Mouse (Mus musculus) thymus, adult 2 months (tissue): ENCODE data around the gene Shroom1. TPM values are rescaled to one million over a fixed set of nuclear protein-coding genes. Genes with fewer than 3 reads are reported as not detected.

Source experiments
- DNase-seq: peaks from one replicate; pipeline ENCODE4 v3.0.0; 2021
- H3K27ac ChIP-seq: fragments of 200-500 bp; 2 replicates; pipeline ENCODE4 v1.5.1; 2012; ENCODE audit warnings: low read length, control low read depth; ENCODE audit not compliant: control insufficient read depth, insufficient read depth
- H3K27me3 ChIP-seq: fragments of 200-500 bp; 2 replicates; pipeline ENCODE4 v1.6.1; 2012; ENCODE audit warnings: mild to moderate bottlenecking, low read length, moderate library complexity, mixed read lengths; ENCODE audit not compliant: control insufficient read depth, insufficient read depth
- H3K36me3 ChIP-seq: fragments of 200-500 bp; 2 replicates; pipeline ENCODE4 v1.6.1; 2012; ENCODE audit warnings: mild to moderate bottlenecking, low read length, moderate library complexity; ENCODE audit not compliant: control insufficient read depth, insufficient read depth
- H3K4me1 ChIP-seq: fragments of 200-500 bp; replicated peaks from 2 replicates; pipeline ENCODE4 v1.6.1; 2012; ENCODE audit warnings: low read length; ENCODE audit not compliant: control insufficient read depth, insufficient read depth
- H3K4me3 ChIP-seq: fragments of 200-500 bp; 2 replicates; pipeline ENCODE4 v1.5.1; 2012; ENCODE audit warnings: mild to moderate bottlenecking, low read length, control low read depth, moderate library complexity; ENCODE audit not compliant: control insufficient read depth, insufficient read depth
- CTCF ChIP-seq: fragments of 200-500 bp; IDR thresholded peaks from 2 replicates; pipeline ENCODE4 v1.5.1; 2012; ENCODE audit warnings: mild to moderate bottlenecking, control low read depth, low read length, moderate library complexity, borderline replicate concordance; ENCODE audit not compliant: control insufficient read depth, poor library complexity, insufficient read depth; ENCODE audit errors: extremely low read depth
- POLR2A ChIP-seq: fragments of 200-500 bp; IDR thresholded peaks from 2 replicates; pipeline ENCODE4 v1.6.1; 2012; ENCODE audit warnings: mild to moderate bottlenecking, low read length, control low read depth, moderate library complexity; ENCODE audit not compliant: control insufficient read depth, poor library complexity, insufficient read depth; ENCODE audit errors: extremely low read depth
- WGBS: fragments of 180-500 bp; shearing (Covaris S2); methylation state at CpG from one replicate; pipeline ENCODE4 v1.1.7; 2018; 5-methylcytosine and 5-hydroxymethylcytosine counted together
- polyA plus RNA-seq: library from polyadenylated mRNA; depleted of rRNA; stranded (reverse); fragments of >200 nt; gene quantifications from 2 replicates; pipeline ENCODE4 v1.2.3, GENCODE M21; 2012

Shroom1 gene
- polyA plus RNA-seq, 1 experiment = 0.70 TPM

DNA sequence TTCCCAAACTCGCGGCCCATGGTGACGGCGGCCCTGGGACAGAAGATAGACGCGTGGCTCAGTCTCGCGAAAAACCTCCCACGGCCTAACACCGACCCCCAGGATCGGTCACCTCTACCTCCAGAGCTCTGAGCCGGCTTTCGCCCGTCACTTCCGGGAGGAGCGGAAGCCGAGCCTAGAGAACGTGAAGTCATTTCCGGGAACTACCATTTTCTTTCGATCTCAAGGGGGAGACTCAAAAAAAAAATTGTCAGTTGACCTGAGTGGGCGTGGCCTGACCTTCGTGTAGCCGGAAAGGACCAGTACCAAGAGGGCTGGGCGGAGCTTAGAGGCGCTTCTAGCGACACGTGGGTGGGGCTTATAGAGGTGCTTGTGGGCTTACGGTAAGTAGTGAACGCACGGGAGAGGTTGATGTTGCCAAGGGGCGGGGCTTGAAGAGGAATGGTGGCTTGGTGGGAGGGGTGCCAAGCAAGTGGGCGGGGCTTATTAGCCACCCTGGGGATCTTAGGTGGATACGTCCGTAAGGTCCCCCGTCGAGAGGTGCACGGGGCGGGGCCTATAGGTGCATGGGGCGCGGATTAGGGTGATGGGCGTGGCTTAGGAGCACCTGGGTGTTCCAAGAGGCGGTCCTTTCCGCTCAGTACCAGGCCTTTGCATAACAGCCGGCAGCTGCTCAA lies 26.2 kb upstream of the Shroom1 start, which contains the start of the genes Uqcrq and Gdf9:
Gene Uqcrq, minus strand, starts transcription at position 162 of the 677 bp plus-strand sequence.
Gene Gdf9, plus strand, starts transcription at position 354 of the 677 bp plus-strand sequence.
- peak within 1 kb of the TSS; percentile 20 for H3K27ac ChIP-seq
- peaks cover 13% of the 10 kb centered on the region for H3K4me1 ChIP-seq
- H3K27me3 ChIP-seq = no peaks in the 10 kb centered on the region
- peak; percentile 99 for DNase-seq
- WGBS = under 1% methylated on average over 44 of the region's 44 CpGs
- no peaks in the 10 kb centered on the region for H3K36me3 ChIP-seq
- peak within 1 kb of the TSS; percentile 63 for H3K4me3 ChIP-seq
- no peak for TF ChIP-seq CTCF
- TF ChIP-seq POLR2A = peak; percentile 85

DNA sequence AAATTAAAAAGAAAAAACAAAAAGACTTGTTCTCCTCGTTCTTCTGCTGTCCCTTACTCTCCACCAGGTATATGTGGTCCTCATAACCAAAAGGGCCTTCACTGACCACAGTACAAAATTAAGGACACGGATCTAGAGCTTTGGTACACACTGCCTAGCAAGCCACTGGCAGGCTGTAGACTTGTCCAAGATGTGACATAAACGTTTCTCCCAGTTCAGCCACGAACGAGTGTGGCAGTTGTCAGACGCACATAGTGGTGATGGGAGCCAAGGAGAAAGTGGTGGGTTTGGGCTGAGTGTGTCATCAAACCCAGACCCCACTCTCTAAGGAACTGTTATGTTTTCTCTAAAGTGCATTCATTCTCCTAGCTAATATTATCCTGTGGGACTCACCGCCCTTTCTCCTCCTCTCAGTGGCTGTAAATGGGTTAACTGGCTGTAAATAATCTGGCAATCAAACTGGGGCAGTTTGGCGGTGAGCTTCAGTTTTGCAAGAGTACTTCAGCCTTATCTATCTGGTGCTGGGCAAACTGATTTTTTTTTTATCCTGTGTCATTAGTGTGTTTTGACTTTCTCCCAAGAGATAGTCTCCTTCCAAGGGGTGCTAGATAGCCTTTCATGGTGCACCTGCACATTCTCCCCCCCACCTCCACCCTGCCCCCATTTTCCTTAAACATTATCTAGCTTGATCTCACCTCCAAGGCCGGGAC lies 25.5 kb upstream of the Shroom1 start:
- WGBS = 23% methylated on average over 9 of the region's 9 CpGs
- DNase-seq = no peak

GRCm38 (mm10) chr11:53433057-53433456 lies 23.9 kb upstream of the Shroom1 start:
- no peak for DNase-seq
- 68% methylated on average over 6 of the region's 6 CpGs for WGBS
- Histone ChIP-seq H3K36me3 (no peaks in the 10 kb centered on the region), H3K27ac (no peak overlapping the region), H3K27me3 (no peaks in the 10 kb centered on the region), H3K4me1 (peaks cover 16% of the 10 kb centered on the region), H3K4me3 (no peak overlapping the region)
- TF ChIP-seq CTCF (no peak), POLR2A (no peak)

More for the DNA sequence above, 25.5 kb upstream of the Shroom1 start:
- H3K4me1 ChIP-seq = peaks cover 16% of the 10 kb centered on the region
- TF ChIP-seq CTCF (no peak), POLR2A (no peak)
- no peaks in the 10 kb centered on the region for H3K27me3 ChIP-seq
- H3K4me3 ChIP-seq = peak overlapping the region; percentile 63
- peak overlapping the region; percentile 20 for H3K27ac ChIP-seq
- H3K36me3 ChIP-seq = no peaks in the 10 kb centered on the region

DNA sequence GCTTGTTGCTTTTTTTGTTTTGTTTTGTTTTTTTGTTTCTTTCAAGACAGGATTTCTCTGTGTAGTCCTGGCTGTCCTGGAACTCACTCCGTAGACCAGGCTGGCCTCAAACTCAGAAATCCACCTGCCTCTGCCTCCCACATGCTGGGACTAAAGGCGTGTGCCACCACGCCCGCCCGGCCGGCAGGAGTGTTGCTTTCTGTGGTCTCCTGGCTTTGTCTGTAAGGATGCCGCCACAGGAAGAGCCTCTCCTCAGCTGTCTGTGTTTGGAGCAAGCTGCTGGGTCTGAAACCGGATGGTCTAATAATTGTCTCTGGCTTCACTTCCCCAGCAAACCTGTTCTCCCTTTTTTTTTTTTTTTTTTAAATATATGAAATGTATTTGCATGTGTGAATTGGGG lies 21.5 kb upstream of the Shroom1 start:
- Histone ChIP-seq H3K27me3 (no peaks in the 10 kb centered on the region), H3K36me3 (no peaks in the 10 kb centered on the region), H3K4me1 (peaks cover 9% of the 10 kb centered on the region), H3K27ac (no peak overlapping the region), H3K4me3 (no peak overlapping the region)
- no peak for DNase-seq
- 55% methylated on average over 8 of the region's 8 CpGs for WGBS
- no peak for TF ChIP-seq CTCF
- TF ChIP-seq POLR2A = no peak

DNA sequence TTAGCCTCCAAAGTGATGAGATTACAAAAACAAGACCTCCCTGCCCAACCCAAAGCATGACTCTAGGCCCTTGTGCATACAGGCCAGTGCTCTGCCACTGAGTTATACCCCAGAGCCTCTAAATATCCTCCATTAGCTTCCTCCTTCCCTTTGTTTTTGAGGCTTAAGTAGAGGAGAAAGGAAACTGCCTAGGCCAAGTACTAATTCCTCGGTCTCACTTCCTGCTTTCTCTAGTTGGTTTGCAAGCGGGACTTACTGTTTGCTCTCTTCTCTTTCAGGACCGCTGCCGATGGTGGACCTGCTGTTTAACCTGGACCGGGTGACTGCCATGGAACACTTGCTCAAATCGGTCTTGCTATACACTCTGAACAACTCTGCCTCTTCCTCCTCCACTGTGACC lies 20.7 kb upstream of the Shroom1 start:
- Histone ChIP-seq H3K4me3 (no peak overlapping the region), H3K4me1 (peaks cover 10% of the 10 kb centered on the region), H3K27me3 (no peaks in the 10 kb centered on the region), H3K27ac (no peak overlapping the region), H3K36me3 (no peaks in the 10 kb centered on the region)
- no peak for DNase-seq
- no peak for TF ChIP-seq POLR2A
- TF ChIP-seq CTCF = no peak
- 90% methylated on average over 6 of the region's 6 CpGs for WGBS

DNA sequence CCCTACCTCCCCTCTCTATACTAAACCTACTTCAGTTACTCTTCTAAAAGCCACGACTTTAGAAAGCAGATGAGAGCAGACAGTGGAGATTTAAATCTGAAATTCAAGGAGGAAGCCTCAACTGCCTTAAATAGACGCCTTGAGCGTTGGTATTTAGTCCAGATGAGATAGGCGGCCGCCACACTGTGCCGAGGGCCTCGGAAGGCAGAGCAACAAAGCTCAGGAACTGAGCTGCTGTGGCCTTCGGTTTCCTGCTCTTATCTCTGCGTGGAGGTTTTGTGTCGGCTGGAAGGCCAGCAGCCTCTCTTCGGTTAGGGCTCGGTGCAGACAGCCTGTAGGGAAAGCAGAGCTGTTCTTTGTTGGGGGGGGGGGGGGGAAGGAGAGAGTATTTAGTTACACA lies 15.1 kb upstream of the Shroom1 start:
- Histone ChIP-seq H3K36me3 (no peaks in the 10 kb centered on the region), H3K4me3 (no peak overlapping the region), H3K4me1 (peaks cover 2% of the 10 kb centered on the region; the same call in 1 of the 2 replicates), H3K27me3 (no peaks in the 10 kb centered on the region), H3K27ac (no peak overlapping the region; the same call in 1 of the 2 replicates)
- under 1% methylated on average over 12 of the region's 12 CpGs for WGBS
- no peak for TF ChIP-seq CTCF
- TF ChIP-seq POLR2A = no peak
- peak; percentile 45 for DNase-seq
